Mouse (Mus musculus) CH12.LX (cell line): ENCODE measurements around the gene Trim39.

ENCODE experiments used
- CTCF ChIP-seq, 2 experiments: IDR thresholded peaks in 1 of 2; conservative IDR thresholded peaks in 1 of 2; 2 replicates each; pipeline ENCODE4 v1.5.1; 2011 to 2012; ENCODE audit warnings: low read depth in 2 of 2, low read length in 2 of 2, improper control_type of control experiment in 1 of 2, inconsistent platforms in 1 of 2, mild to moderate bottlenecking in 1 of 2, moderate library complexity in 1 of 2
- USF2 ChIP-seq: conservative IDR thresholded peaks from 2 replicates; pipeline ENCODE4 v1.6.1; 2011; ENCODE audit warnings: low read depth, low read length, improper control_type of control experiment

DNA sequence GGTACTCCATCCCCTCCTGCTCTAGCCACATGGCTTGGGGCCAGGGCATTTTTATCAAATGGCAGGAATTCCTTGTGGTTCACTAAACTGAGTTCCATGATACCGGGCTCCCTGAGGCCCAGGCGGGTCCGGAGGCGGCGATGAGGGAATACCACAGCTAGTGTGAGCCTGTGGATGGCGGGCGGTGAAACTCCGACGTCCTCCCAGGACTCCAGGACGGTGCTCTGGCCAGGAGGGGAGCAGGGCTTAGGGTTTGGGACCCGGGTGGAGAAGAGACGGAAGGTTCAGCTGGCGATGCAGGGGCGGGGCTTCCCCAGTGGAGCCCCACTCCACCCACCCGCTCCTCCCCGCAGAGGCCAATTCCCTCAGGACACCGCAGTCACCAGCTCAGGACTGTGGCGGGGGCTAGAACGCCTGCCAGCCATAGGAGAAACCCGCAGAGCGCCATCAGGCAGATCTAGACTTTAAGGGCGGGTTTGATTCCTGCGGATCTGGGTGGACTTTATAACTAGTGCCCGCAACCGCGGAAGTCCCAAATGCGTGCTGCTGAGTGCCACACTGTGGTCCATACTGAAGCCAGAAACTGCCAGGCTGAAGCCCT is 34.6 kb downstream of the Trim39 start:
- TF ChIP-seq CTCF (conservative IDR thresholded peaks at IDR 0.05 in 1 of 2, IDR thresholded peaks at IDR 0.05 in 1 of 2; ENCODE audit: low read depth in 2 of 2, low read length in 2 of 2) (no peak), USF2 (no peak)
